Mouse (Mus musculus): ENCODE results near the gene Top2b.
A peak's percentile ranks its signal among the peaks of the same experiment; 100 is the strongest.

The Top2b gene

GRCm38 (mm10) chr14:16414163-16414562 is 49.2 kb downstream of the Top2b start:
- no peak for DNase-seq (ENCODE audit: extremely low spot score, low read depth, low spot score)

GRCm38 (mm10) chr14:16427569-16427968 is 62.6 kb downstream of the Top2b start:
- no peak for DNase-seq (ENCODE audit: extremely low spot score, low read depth, low spot score)

GRCm38 (mm10) chr14:16431941-16432499 is 67.0 kb downstream of the Top2b start:
- DNase-seq (ENCODE audit: extremely low spot score, low read depth, low spot score): no peak

GRCm38 (mm10) chr14:16432550-16432949 is 67.6 kb downstream of the Top2b start:
- no peak for DNase-seq (ENCODE audit: extremely low spot score, low read depth, low spot score)

- DNase-seq (ENCODE audit: extremely low spot score, low read depth, low spot score): no peak
Measured at GRCm38 (mm10) chr14:16433206-16433605, 68.2 kb downstream of the Top2b start.

GRCm38 (mm10) chr14:16434396-16435171 is 69.6 kb downstream of the Top2b start:
- peak; percentile 56 for DNase-seq (ENCODE audit: extremely low spot score, low read depth, low spot score)

- no peak for DNase-seq (ENCODE audit: extremely low spot score, low read depth, low spot score)
Measured at GRCm38 (mm10) chr14:16437386-16437785, 72.4 kb downstream of the Top2b start.

DNA sequence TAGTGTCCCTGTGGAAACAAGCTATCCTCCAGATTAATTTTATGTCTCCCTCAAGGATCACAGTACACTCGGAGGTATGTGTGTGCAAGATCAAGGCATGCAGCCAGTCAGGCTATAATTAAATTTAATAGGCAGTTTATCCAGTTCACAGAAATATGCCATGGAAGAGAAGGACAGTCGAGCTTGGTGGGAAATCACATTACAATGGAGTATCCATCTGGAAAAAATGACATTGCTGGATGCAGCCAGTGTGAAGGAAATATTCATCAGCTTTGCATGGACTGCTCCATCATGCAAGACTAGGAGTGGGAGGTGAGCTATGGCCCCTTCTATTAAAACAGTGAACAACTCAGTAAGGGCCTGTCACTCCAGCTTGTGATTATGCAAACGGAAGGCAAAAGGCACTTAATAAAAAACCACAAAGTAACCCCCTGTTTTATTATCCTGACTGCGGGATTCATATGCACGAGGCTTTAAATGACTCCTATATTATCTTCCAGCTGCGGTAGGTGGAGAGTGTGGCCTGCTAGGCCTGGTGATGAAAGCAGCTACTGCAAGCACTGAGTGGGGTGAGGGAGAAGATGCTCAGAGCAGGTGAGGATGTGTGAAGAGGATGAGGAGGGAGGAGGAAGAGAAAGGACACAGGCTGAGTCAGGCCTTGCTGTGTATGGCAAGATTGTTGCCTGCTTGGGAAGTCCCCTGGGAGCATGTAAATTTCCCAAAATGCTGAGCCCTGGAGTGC is 74.6 kb downstream of the Top2b start:
- DNase-seq (ENCODE audit: extremely low spot score, low read depth, low spot score): no peak

GRCm38 (mm10) chr14:16444859-16445258 is 79.9 kb downstream of the Top2b start:
- no peak for DNase-seq (ENCODE audit: extremely low spot score, low read depth, low spot score)

DNA sequence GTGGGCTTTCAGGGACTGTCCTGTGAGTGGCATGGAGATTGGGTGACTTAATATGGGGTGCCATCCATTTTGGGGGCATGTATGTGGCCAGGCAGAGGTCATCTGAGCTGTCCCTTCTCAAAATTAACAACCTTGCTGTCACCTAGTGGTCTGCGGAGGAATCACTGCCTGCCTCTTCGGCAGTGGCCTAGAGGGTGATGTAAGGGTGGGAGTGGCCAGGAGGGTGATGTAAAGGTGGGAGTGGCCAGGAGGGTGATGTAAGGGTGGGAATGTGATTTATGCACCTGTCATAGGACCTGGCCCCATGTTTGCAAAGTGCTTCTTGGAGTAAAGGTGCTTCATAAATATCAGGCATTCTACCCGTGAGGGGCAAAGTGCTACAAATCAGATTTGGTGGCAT is 82.6 kb downstream of the Top2b start:
- no peak for DNase-seq (ENCODE audit: extremely low spot score, low read depth, low spot score)

DNA sequence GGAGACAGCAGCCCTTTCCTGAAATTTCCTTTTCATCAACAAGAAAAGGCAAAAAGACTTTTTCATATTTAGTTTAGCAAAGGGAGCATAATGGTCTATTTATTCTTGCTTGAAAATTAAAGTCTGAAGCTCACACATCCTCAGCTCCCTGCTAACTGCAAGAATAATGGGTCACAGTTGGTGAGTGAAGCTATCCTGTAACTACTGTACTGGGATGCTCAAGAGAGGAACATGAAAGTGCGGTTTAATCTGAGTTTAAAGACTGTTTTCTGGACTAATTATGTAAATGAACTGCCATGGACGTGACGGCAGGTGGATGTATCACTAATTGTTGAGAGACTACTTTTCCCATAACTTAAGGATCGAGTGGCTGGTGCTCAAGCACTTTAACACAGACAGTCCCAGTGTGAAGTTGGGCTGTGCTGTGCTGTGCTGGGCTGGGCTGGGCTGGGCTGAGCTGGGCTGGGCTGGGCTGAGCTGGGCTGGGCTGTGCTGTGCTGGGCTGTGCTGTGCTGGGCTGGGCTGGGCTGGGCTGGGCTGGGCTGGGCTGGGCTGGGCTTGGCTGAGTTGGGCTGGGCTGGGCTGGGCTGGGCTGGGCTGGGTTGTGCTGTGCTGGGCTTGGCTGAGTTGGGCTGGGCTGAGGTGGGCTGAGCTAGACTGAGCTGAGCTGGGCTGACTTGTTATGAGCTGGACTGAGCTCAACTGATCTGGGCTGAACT is 83.4 kb downstream of the Top2b start:
- no peak for DNase-seq (ENCODE audit: extremely low spot score, low read depth, low spot score)

- no peak for DNase-seq (ENCODE audit: extremely low spot score, low read depth, low spot score)
Measured at GRCm38 (mm10) chr14:16478606-16479323, 113.8 kb downstream of the Top2b start.

DNA sequence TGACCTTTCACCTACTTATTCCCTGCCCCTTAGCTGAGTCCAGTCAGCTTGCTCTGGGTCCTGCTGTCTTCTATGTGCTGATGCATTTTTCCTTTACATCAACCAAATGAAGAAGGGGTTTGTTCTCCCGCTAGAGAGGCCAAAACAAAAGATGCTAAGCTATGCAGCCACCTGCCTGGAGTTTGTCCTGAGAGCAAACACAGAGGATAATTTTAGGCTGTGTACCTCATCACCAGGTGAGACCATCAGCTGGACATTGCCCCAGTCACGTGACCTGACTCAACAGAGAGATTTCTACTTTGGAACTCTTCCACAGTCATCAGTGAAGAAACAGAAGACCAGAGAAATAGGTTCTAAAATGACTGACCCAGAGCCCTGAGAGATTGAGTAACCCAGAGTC is 114.5 kb downstream of the Top2b start:
- DNase-seq (ENCODE audit: extremely low spot score, low read depth, low spot score): no peak

GRCm38 (mm10) chr14:16480621-16481020 is 115.6 kb downstream of the Top2b start:
- no peak for DNase-seq (ENCODE audit: extremely low spot score, low read depth, low spot score)

DNA sequence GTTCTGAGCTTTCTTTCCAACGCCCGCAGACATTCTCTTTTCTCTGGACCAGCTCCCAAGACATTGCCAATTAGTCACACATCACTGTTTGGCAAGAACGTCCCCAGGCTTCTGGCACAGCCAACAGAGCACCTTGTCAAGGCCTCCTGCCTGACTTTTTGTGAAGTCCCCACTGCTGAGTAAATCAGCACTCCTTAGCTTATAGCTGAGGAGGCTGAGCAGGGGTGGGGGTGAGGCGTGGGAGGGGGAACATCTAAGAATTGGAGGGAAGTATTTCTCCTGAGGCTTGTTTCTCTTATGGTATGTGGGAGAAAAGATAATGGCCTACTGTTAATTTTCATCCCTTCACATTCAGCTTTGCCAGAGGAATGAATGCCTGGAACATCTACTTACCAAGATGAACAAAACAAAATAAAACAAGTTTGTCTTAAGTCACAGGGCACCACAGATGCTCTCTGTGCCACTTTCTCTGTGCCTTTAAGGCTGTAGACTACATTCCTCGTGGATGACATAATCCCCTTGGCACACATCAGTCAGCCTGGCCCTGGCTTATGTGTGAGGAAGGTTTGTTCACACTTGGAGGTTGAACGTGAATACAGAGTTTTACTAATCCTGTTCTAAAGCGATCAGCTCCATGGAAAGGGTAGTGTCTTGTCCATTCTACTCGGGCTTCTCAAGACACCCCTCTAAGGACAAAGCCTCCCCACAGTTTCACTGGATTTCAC is 118.8 kb downstream of the Top2b start:
- DNase-seq (ENCODE audit: extremely low spot score, low read depth, low spot score): no peak

Measured in hindlimb bud, embryonic 11.5 days (tissue).